Mouse (Mus musculus): ENCODE measurements around the gene Moap1. TPM values are rescaled to one million over a fixed set of nuclear protein-coding genes. Genes with fewer than 3 reads are reported as not detected.

Moap1 gene
- total RNA-seq, 2 experiments from 2014 or later, result 6.4 to 6.8 TPM

- no peak for DNase-seq
Measured at GRCm38 (mm10) chr12:102742056-102742455, 1.4 kb downstream of the Moap1 start.

- no peak for DNase-seq
Measured at GRCm38 (mm10) chr12:102740285-102740684, 3.2 kb downstream of the Moap1 start.

- no peak for DNase-seq
Measured at GRCm38 (mm10) chr12:102739096-102739495, 4.4 kb downstream of the Moap1 start.

GRCm38 (mm10) chr12:102733381-102733780, 10.1 kb downstream of the Moap1 start:
- DNase-seq, result peak; percentile 69

- no peak for DNase-seq
Measured at GRCm38 (mm10) chr12:102730798-102731619, 12.5 kb downstream of the Moap1 start.

GRCm38 (mm10) chr12:102729855-102730797, 13.3 kb downstream of the Moap1 start:
- peak; percentile 26 for DNase-seq

GRCm38 (mm10) chr12:102725761-102726175, 17.7 kb downstream of the Moap1 start:
- no peak for DNase-seq

GRCm38 (mm10) chr12:102725146-102725545, 18.3 kb downstream of the Moap1 start:
- no peak for DNase-seq

- DNase-seq, result no peak
Measured at GRCm38 (mm10) chr12:102723861-102724260, 19.6 kb downstream of the Moap1 start.

GRCm38 (mm10) chr12:102722966-102723365, 20.5 kb downstream of the Moap1 start:
- no peak for DNase-seq

- DNase-seq, result no peak
Measured at GRCm38 (mm10) chr12:102722451-102722850, 21.0 kb downstream of the Moap1 start.

GRCm38 (mm10) chr12:102719552-102720315, 23.7 kb downstream of the Moap1 start:
- peak; percentile 29 for DNase-seq

GRCm38 (mm10) chr12:102714654-102715395, 28.6 kb downstream of the Moap1 start:
- no peak for DNase-seq

- no peak for DNase-seq
Measured at GRCm38 (mm10) chr12:102714116-102714515, 29.3 kb downstream of the Moap1 start.

GRCm38 (mm10) chr12:102713153-102713865, 30.2 kb downstream of the Moap1 start:
- DNase-seq, result no peak

- DNase-seq, result no peak
Measured at GRCm38 (mm10) chr12:102710851-102711375, 32.5 kb downstream of the Moap1 start.

GRCm38 (mm10) chr12:102709896-102710295, 33.6 kb downstream of the Moap1 start:
- DNase-seq, result no peak

GRCm38 (mm10) chr12:102708220-102708619, 35.2 kb downstream of the Moap1 start:
- DNase-seq, result no peak

- DNase-seq, result no peak
Measured at GRCm38 (mm10) chr12:102706833-102707463, 36.5 kb downstream of the Moap1 start.
